In the genomic region with DNA sequence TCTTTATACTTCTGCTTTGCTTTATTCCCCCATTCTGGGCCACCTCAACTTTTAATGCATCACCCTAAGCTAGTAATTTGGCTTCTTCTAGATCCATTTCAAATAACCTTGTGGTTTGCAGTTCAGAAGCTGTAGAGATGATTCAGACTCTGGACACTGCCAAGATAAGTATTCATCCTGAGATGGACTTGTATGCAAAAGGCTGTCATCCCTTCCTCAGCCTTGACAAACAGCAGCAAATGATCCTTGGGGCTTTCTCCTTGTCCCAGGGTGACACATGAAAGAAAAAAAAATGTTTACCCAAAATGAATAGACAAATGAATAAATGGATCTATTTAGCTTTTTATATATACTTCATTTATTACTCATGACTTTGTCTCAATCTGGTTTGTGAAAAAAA, we compare ENCODE assay signal across 14 mouse cellular contexts.
DNase-seq lines count a peak whose midpoint lies in the region.
"Had no signal": no experiment of that assay in that cellular context is flagged by ENCODE, and none has a peak within 500 bp of the region (broad histone marks: within the 10 kb centered on the region; RNA-seq: fewer than 3 reads in every experiment).

No protein-coding gene starts in this region.

- peak; percentile 7 for DNase-seq in adrenal gland, postnatal 10 days
- no peak for DNase-seq in adrenal gland, adult 18-20 months (ENCODE audit: low spot score in 2 of 2)
- DNase-seq in NIH3T3 (ENCODE audit: low read depth), result peak; percentile 12
- DNase-seq in fibroblast of lung, adult 2 months (ENCODE audit: low read depth), result peak; percentile 16
- DNase-seq in heart, postnatal 14 days, result no peak
- no peak for DNase-seq in embryo, embryonic 11 days
- DNase-seq: cerebellum, adult 18-20 months; cerebellum, adult 9-10 months; cerebellum, postnatal 25 days; gastrocnemius, postnatal 10 days; gastrocnemius, postnatal 36 days; heart, adult 2 months; kidney, adult 11 months; kidney, adult 8-10 months had no signal

- intact Hi-C loops in heart, postnatal 14 days (cut with DNase I), result no loop called here

Comparison
In these comparisons a context has a peak if more than half of its experiments do, and no peak if none do; other contexts are left out.
1. DNase-seq: peak in adrenal gland, postnatal 10 days (single experiment), NIH3T3 (single experiment) and fibroblast of lung, adult 2 months (single experiment); none in adrenal gland, adult 18-20 months (0 of 2), heart, postnatal 14 days (0 of 2) and embryo, embryonic 11 days (single experiment).